Mouse (Mus musculus) adipocyte (in vitro differentiated cells): ENCODE measurements around the gene Ptprt.
"Not testable (repeated sequence)": the region's sequence is repeated elsewhere in the genome, so short reads cannot be mapped to it uniquely, and the experiment has no call there.

Source experiments
- DNase-seq: peaks from one replicate; pipeline ENCODE4 v3.0.0-alpha.2; 2016; ENCODE audit warnings: low spot score

The Ptprt gene

DNA sequence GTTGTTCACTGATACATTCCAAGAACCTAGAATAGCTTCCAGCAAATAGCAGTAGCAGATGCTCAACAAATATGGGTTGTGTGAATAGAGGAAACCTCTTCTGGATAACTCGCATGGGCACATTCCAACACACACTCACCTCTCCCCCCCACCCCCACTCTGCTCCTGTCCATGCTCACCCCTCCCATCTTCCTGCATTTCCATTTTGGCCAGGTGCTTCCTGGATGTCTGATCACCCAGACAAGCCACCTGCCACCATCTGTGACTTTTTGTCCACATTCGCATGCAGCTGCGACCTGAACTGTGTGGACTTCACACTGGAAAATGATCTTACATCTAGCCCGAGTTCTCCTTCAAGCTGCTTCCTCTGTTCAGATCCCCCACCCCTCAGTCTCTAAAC is 1115.5 kb downstream of the Ptprt start:
- DNase-seq: no peak

DNA sequence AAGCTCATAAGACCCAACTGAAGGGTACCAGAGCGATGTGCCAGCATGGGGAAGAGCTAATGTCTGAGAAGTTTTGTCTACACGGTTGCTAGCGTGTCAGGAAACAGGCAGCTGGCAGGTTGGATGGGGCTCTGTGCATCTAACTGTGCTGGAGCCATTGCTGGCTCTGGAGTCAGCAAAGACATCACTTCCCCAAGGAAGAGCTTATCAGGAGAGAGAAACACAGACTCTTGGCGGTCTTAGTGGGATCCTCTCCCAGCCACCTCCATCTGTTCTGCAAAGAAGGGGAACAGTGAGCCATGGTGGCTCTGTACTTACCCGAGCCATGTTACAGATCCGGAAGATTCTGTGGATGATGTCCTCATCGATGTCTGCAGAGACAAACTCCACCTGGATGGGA is 1126.8 kb downstream of the Ptprt start:
- no peak for DNase-seq

DNA sequence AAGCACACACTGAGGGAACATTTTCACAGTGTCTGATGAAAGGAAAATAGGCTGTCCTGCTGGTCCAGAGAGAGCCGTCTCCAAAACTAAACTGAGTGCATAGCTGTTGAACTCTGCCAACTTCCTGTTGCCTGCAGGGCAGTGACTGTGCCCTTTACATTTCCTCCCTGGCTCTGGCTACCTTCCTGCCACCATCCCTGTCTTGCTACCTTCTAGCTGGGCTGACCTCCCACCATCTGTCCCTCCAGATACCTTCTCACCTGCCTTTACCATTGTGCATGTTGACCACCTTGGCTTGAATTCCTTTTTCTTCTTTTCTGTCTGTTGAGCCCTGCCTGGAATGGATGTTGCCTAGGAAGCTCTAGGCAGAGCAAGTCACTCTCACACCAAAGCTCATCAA is 1133.8 kb downstream of the Ptprt start:
- DNase-seq: no peak

DNA sequence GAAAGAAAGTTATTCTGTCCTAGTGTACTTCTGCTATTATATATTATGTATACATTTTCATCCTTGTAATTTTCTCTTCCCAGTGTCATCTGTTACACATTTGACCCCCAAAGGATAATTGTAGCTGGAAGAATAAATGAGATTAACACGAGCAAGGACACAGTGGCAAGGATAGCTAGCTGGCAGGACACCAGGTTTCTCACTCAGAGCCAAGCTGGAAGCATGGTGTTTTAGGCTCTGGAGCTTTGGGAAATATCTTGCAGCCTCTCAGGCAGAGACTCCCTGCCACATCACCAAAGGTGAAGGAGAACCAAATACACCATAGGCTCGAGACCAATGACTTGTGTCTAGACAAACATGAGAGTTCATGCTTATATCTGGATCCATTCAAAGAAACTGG is 1141.3 kb downstream of the Ptprt start:
- DNase-seq: no peak

DNA sequence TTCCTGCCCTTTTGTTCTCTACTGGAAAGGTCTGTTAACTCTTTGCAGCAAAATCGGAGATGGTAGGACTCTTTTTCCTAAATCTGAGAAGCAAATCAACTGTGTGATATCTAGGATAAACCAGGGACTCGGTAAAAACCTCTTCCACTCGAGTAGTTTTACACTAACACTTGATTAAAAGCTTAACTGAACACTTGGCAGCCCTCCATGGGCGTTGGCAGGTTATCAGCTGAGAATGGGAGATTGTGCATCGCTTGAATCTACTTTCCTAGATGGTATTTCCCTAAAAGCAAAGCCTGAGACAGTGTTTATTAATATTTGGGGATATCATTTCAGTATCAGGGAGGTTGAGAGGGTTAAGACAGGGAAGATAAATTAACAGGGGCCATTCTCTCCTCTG is 1144.0 kb downstream of the Ptprt start:
- no peak for DNase-seq

DNA sequence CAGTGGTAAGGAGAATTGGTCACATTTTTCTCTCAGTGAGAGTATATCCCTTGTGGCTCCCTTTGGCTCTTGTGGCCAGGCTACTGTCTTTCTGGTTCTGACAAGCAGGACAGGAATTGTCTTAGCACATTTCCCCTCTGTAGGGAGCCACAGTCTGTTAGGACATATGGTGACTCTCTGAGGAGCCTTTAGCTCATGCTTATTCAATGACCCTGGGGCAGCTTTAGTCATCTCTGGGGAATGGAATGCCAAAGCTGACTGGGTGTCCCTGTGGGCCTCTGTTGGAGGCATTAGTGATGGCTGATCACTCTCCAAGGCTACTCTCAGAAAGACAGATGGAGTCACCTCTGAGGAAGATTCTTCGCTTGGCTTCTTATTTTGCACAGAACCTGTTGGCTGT is 1147.7 kb downstream of the Ptprt start:
- DNase-seq: no peak

DNA sequence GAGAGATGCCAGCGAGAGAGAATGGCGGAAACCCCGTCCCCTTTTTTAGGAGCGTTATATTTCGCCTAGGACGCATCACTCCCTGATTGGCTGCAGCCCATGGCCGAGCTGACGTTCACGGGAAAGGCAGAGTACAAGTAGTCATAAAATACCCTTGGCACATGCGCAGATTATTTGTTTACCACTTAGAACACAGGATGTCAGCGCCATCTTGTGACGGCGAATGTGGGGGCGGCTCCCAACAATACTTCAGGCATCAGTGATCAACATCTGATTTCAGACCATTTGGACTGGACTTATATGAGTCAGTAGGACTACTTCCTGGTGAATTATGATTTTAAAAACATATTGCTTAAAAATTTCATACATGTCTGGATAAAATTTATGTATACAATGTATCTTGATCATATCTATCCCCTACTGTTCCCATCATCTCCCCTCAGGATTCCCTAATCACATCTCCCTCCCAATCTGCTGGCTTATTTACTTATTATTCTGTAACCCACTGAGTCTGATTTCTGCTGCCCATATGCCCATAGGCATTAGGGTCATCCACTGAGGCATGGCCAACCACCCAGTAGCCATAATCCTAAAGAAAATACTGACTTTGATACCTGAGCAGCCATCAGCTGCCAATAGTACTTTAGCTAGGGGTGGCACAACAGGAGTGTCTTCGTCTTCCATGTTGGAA is 1148.9 kb downstream of the Ptprt start:
- DNase-seq: not testable (repeated sequence)

DNA sequence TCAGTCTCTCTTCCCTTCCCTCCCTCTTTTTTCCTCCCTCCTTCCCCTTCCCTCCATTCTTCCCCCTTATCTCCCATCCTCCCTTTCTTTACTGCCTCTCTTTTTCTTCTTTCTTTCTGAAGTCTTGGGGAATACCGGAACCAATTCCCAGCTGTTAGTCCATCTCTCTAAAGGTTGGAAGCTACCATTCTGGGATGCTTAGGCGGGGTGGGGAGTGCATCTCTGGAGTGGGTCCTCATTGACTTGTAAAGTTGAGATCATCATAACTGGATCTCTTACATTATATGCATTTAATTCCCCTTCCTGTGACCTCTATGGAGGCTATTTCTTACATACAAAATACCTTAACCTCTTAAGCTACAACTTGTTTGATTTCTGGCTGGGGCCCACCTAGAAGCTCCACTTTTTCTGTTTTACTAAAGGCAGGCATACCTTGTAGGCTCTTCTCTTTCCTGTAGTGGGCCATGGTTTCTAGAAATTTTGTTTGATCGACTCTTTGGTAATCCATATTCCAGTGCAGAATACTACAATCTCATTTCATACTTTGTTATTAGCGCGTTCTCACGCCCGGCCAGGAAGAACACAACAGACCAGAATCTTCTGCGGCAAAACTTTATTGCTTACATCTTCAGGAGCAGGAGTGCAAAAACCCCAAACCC is 1149.7 kb downstream of the Ptprt start:
- DNase-seq: no peak

DNA sequence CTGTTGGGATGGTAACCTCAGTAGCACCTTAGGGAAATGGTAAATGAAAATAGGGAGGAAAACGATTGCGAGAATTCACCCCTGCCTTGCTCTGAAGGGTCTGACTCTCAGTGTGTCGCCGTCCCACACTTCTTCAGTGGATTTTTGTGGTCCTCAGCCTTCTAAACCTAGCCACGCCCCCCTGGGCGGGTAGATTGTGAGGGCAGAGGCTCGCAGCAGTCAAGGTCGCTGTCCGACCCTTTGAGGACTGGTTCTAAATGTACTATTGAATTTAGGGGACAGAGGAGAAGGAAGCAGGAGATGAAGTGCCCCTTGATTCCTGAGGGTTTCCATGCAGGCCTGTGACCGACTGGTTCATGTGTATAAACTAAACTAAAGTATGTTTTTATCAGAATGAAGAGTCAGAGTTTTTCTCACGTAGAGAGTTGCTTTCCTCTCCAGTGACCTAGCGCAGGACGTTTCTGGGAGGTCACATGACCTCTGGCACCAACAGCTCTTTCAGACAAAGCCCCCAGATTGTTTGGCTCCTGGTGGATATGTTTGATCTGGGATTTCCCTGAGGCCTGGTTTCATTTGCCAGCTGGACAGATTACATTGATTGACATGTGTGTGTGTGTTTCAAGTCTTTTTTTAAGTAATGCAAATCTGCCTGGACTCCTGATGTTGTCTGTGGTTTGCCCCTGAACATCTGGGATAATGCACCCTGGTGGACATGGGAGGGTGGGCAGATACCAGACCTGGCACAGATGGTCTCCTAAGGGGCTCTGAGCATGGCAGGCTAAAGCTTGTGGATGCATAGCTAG is 1161.6 kb downstream of the Ptprt start:
- DNase-seq: no peak

DNA sequence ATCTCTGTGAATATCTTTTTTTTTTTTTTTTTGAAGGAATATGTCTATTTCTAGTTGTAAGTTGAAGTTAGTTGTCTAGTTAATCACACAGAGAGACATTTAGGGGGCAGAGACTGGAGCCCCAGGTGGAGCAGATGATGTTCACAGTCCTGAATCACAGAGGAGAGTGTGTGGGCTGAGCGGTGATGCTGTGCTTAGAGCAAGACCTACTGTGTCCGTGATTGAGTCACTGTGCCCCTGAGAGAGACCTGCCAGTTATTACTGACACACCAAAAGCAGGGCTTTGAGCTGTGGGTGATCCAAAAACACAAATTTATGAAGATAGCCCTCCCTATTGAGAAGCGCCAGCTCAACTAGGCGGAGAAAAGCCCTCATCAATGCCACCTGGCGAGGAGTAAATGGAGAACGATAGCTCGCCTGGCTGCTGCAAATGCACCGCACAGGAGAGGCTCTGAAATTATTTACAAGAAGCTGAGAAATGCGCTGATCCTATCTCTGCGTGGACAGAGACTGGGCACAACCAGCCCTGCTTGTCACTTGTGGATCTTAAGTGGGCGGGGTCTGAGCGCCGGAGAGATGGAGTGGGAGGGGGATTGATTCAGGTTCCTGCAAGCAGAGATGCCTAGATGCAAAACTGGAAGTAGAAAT is 1162.4 kb downstream of the Ptprt start:
- DNase-seq: no peak

DNA sequence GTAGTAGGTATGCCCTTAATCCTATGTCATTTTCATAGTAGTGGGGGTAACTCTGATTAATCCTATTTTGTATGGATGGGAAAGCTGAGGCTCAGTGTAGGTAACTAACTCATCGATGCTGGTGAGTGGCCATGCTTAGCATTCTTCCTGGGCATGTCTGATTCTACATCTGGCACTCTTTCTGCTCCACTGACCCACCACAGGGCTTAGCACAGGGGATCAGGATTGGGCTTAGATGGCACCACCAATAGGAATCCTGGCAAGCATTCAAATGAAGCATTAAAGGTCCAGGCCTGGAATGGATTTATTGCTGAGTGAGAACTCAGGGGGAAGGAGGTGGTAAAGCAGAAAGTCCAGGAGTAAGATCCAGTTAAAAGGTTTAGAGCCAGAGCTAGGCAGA is 1179.2 kb downstream of the Ptprt start:
- DNase-seq: no peak

DNA sequence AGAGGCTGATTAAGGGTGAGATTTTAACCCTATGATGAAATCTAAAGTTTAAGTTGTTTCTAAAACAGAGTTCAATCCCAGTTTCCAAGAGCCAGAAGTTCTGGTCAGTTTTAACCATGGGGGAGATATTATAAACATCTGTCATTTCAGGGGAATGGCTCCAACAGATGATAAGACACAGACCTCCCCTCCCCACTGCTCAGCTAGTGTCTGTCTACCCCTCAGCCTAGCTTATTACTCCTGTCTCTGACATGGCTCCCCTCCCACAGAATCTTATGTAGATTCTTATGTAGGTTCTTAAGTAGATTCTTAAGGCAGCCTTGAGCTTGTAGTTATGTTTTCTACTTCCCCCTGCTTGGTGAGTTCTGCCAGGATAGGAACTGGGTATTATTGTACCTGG is 1180.5 kb downstream of the Ptprt start:
- no peak for DNase-seq
